In the genomic region with DNA sequence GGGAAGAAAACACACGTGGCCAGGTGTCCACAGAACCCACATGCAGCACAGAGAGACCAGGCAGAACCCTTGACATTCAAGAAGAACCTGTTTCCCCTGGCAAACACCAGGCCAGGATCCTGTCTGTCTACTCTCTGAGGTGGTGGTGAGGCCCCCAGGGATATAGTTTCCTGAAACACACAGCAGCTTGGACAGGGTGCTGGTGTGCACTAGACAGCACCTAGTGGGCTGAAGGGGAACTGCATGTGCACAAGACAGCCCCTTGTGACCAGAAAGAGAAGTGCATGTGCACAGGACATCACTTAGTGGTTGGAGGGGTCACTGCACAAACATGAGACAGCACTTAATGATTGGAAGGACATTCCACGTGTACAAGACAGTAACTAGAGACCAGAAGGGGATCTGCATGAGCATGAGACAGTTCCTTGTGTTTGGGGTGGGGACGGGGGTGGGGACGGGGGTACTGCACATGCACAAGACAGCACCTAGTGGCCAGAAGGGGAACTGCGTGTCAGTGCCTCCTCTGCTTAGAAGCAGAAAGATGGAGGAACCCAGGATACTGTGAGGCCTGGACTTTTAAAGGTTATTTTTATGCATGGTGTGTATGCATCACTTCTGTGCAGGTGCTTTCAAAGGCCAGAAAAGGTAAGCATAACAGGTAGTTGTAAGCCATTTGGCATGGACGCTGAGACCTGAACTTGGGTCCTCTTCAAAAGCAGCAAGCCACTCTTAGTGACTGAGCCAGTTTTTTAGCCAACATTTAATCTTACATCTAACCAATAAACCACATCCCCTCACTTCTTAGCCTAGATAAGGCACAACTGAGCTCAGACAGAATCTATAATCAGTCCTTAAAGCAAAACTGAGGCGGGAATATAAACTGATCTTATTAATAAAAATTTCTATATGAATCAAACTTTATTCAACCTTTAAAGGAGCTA, we compare ENCODE assay signal across 8 mouse cellular contexts. TPM values are rescaled to one million over a fixed set of nuclear protein-coding genes. Genes with fewer than 3 reads are reported as not detected.
A peak's percentile ranks its signal among the peaks of the same experiment; 100 is the strongest.
DNase-seq lines count a peak whose midpoint lies in the region; ATAC-seq and TF ChIP-seq lines count a peak whose summit lies in the region.
"Had no signal": no experiment of that assay in that cellular context is flagged by ENCODE, and none has a peak within 500 bp of the region (broad histone marks: within the 10 kb centered on the region; RNA-seq: fewer than 3 reads in every experiment).

No protein-coding gene starts in this region.

- H3K27me3 ChIP-seq in midbrain, postnatal 0 days (ENCODE audit: insufficient read depth, low read length), result no peaks in the 10 kb centered on the region
- no peaks in the 10 kb centered on the region for H3K27me3 ChIP-seq in midbrain, embryonic 10.5 days (ENCODE audit: low read depth, poor library complexity, severe bottlenecking)
- H3K27me3 ChIP-seq in liver, adult 2 months (ENCODE audit: control insufficient read depth, insufficient read depth, low read length), result no peaks in the 10 kb centered on the region
- H3K27me3 ChIP-seq: hindbrain, embryonic 15.5 days had no signal

- no peak overlapping the region for H3K9ac ChIP-seq in midbrain, postnatal 0 days (replicated peaks; ENCODE audit: low read length, poor library complexity, severe bottlenecking)
- no peak overlapping the region for H3K9ac ChIP-seq in liver, adult 2 months (ENCODE audit: low read depth, low read length)
- H3K9ac ChIP-seq: hindbrain, embryonic 15.5 days had no signal

- no peaks in the 10 kb centered on the region for H3K9me3 ChIP-seq in midbrain, postnatal 0 days (ENCODE audit: low read length)
- H3K9me3 ChIP-seq in midbrain, embryonic 10.5 days (replicated peaks), result peaks cover 13% of the 10 kb centered on the region; the same call in 1 of the 2 replicates

- H3K27ac ChIP-seq in midbrain, postnatal 0 days (ENCODE audit: low read depth, low read length), result no peak overlapping the region
- no peak overlapping the region for H3K27ac ChIP-seq in midbrain, embryonic 10.5 days (replicated peaks)
- no peak overlapping the region for H3K27ac ChIP-seq in liver, adult 2 months (replicated peaks; ENCODE audit: insufficient read depth, low read depth, low read length)
- H3K27ac ChIP-seq: hindbrain, embryonic 15.5 days had no signal

- no peak for ATAC-seq in midbrain, postnatal 0 days (ENCODE audit: low FRiP score)

- 86% methylated on average over 7 of the region's 7 CpGs for WGBS in midbrain, postnatal 0 days
- WGBS in midbrain, embryonic 10.5 days, result 75% methylated on average over 7 of the region's 7 CpGs
- 83% methylated on average over 7 of the region's 7 CpGs for WGBS in liver, adult 2 months

- no peak for TF ChIP-seq POLR2A in liver, adult 2 months (IDR thresholded peaks at IDR 0.05; ENCODE audit: extremely low read depth, insufficient read depth, low read length)

- H3K36me3 ChIP-seq in midbrain, postnatal 0 days (ENCODE audit: insufficient read depth, low read length), result no peaks in the 10 kb centered on the region
- H3K36me3 ChIP-seq in midbrain, embryonic 10.5 days, result peaks cover 74% of the 10 kb centered on the region
- H3K36me3 ChIP-seq in liver, adult 2 months (ENCODE audit: control insufficient read depth, insufficient read depth, low read length), result no peaks in the 10 kb centered on the region
- H3K36me3 ChIP-seq: hindbrain, embryonic 15.5 days had no signal

- no peaks in the 10 kb centered on the region for H3K4me1 ChIP-seq in midbrain, postnatal 0 days (ENCODE audit: insufficient read depth, low read length)
- H3K4me1 ChIP-seq in midbrain, embryonic 10.5 days, result no peaks in the 10 kb centered on the region
- H3K4me1 ChIP-seq in liver, adult 2 months (ENCODE audit: control insufficient read depth, insufficient read depth, low read length), result no peaks in the 10 kb centered on the region
- H3K4me1 ChIP-seq: hindbrain, embryonic 15.5 days had no signal

- DNase-seq in midbrain, postnatal 0 days (ENCODE audit: low spot score), result no peak
- no peak for DNase-seq in midbrain, embryonic 10.5 days (ENCODE audit: low spot score)
- peak; percentile 59 for DNase-seq in c-Kit-negative CD71-positive TER-119-positive erythroid progenitor cells, embryonic 14.5 days (ENCODE audit: low read depth, low spot score)
- DNase-seq in liver, adult 2 months (ENCODE audit: extremely low read depth, low read depth, low spot score), result peak; percentile 21
- DNase-seq in spleen, adult 12 weeks (ENCODE audit: low spot score), result peak; percentile 39
- no peak for DNase-seq in layer of hippocampus, postnatal 10 days (ENCODE audit: low spot score in 2 of 2)
- DNase-seq in frontal cortex, postnatal 14 days (ENCODE audit: low spot score in 2 of 2), result no peak

- no peak overlapping the region for H3K4me2 ChIP-seq in midbrain, postnatal 0 days (ENCODE audit: low read depth, low read length, poor library complexity, severe bottlenecking)
- H3K4me2 ChIP-seq: hindbrain, embryonic 15.5 days had no signal

- no peak overlapping the region for H3K4me3 ChIP-seq in midbrain, postnatal 0 days (ENCODE audit: low read depth, low read length)
- H3K4me3 ChIP-seq in midbrain, embryonic 10.5 days, result no peak overlapping the region
- H3K4me3 ChIP-seq in liver, adult 2 months (ENCODE audit: insufficient read depth, low read depth, low read length), result no peak overlapping the region
- H3K4me3 ChIP-seq: hindbrain, embryonic 15.5 days had no signal

- no peaks in the 10 kb centered on the region for H3K79me2 ChIP-seq in liver, adult 2 months (ENCODE audit: control insufficient read depth, insufficient read depth, low read length)

- peak; percentile 60 for TF ChIP-seq CTCF in midbrain, postnatal 0 days (IDR thresholded peaks at IDR 0.05)
- TF ChIP-seq CTCF in liver, adult 2 months (IDR thresholded peaks at IDR 0.05; ENCODE audit: low read depth, low read length), result peak; percentile 76

RNA-seq across cellular contexts. Expression of gene Ano1, which starts 54.7 kb away (rescaled TPM):
- 11.6 and 13.5 TPM in 2 replicates for total RNA-seq in midbrain, postnatal 0 days (2014; rRNA removed)
- polyA plus RNA-seq in midbrain, postnatal 0 days (2015; fragmentation: Nextera tagmentation; extraction: Ambion mirVana), result 5.8 and 7.5 TPM in 2 replicates
- polyA plus RNA-seq in midbrain, embryonic 10.5 days (2016; fragmentation: Nextera tagmentation; extraction: Ambion mirVana), result 29.4 and 41.5 TPM in 2 replicates
- 1.9 and 2.4 TPM in 2 replicates for total RNA-seq in liver, adult 2 months (2014; rRNA removed)
- 0.97 and 1.6 TPM in 2 replicates for polyA plus RNA-seq in liver, adult 2 months (2012; rRNA removed)
- total RNA-seq in layer of hippocampus, postnatal 10 days (2021), result 1 to 10 TPM; 3.6 to 5.0 TPM

Comparison
In these comparisons a context has a peak if more than half of its experiments do, and no peak if none do; other contexts are left out.
1. DNase-seq: peak in c-Kit-negative CD71-positive TER-119-positive erythroid progenitor cells, embryonic 14.5 days (single experiment), liver, adult 2 months (single experiment) and spleen, adult 12 weeks (single experiment); none in midbrain, postnatal 0 days (single experiment), midbrain, embryonic 10.5 days (single experiment), layer of hippocampus, postnatal 10 days (0 of 2) and frontal cortex, postnatal 14 days (0 of 2).